Mouse (Mus musculus): ENCODE data around the gene Slc13a3.
"Not testable (repeated sequence)": the region's sequence is repeated elsewhere in the genome, so short reads cannot be mapped to it uniquely, and the experiment has no call there.

The Slc13a3 gene

DNA sequence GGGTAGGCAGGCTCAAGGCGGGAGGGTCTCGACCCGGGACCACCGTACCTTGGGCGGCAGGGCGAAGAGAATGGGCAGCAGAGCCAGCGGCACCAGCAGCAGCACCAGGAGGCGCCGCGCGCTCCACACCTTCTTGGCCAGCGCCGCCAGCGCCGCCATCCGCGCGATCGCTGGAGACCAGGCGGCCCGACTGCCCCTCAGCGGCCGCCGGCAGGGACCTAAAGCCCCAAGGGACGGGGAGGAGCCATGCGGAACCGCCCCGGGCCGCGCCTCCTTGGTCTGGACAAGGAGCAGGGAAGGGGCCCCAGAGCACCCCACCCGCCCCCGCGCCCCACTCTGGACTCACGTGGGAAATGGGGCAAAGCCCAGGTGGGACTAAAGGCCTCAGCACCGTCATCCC lies at the start of gene Slc13a3:
TSS of gene Slc13a3 (minus strand) at position 228 of the 400 bp plus-strand sequence.
- no peak for DNase-seq (ENCODE audit: low spot score in 2 of 2)

- DNase-seq (ENCODE audit: low spot score in 2 of 2), result no peak
Measured at GRCm38 (mm10) chr2:165515178-165515728, 42.2 kb upstream of the Slc13a3 start.

GRCm38 (mm10) chr2:165512870-165513600 lies 40.0 kb upstream of the Slc13a3 start:
- DNase-seq (ENCODE audit: low spot score in 2 of 2), result no peak

GRCm38 (mm10) chr2:165512426-165512825 lies 39.4 kb upstream of the Slc13a3 start:
- no peak for DNase-seq (ENCODE audit: low spot score in 2 of 2)

GRCm38 (mm10) chr2:165511530-165511929 lies 38.5 kb upstream of the Slc13a3 start:
- DNase-seq (ENCODE audit: low spot score in 2 of 2), result not testable (repeated sequence)

GRCm38 (mm10) chr2:165510914-165511458 lies 38.0 kb upstream of the Slc13a3 start:
- DNase-seq (ENCODE audit: low spot score in 2 of 2), result not testable (repeated sequence)

- no peak for DNase-seq (ENCODE audit: low spot score in 2 of 2)
Measured at GRCm38 (mm10) chr2:165510466-165510865, 37.4 kb upstream of the Slc13a3 start.

DNA sequence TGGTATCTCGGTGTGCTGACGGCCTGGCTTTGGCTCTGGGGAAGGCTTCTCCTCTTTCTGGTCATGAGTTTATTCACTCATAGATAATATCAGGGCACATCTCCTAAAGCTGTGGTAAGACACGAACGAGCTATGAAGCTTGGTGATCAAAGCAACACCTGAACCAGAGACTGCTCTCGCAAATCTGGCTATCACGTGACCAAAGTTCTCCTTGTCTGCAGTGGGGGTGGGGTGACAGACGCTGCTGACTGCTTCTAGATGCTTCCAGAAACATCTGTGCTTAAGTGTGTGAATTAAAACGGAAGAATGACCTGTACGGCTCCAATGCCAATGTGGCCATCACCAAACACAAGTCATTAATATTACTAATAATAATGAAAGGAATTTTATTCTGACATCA lies 36.7 kb upstream of the Slc13a3 start:
- DNase-seq (ENCODE audit: low spot score in 2 of 2), result no peak

- DNase-seq (ENCODE audit: low spot score in 2 of 2), result no peak
Measured at GRCm38 (mm10) chr2:165503259-165504203, 30.5 kb upstream of the Slc13a3 start, which contains the start of gene Slc2a10. Slc2a10 (plus strand) TSS chr2:165503787.

DNA sequence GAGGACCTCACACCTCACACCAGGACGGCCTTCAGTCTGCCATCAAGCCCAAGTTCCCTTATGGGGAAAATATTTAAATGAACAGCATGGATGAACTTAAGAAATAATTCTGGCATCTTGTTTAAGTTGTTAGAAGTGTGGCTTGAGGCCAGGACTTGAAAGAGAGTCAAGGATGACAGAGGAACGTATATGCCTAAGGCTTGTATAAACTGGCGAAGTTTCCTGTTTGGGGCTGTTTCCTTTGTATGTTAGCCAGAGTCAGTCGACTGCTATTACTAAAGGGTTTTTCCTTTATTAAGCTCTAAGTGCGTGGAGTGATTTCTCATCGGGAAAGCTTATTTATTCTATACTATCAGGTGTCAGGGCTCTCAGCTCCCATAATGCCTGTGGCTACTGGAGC lies 25.8 kb upstream of the Slc13a3 start:
- DNase-seq (ENCODE audit: low spot score in 2 of 2), result no peak

DNA sequence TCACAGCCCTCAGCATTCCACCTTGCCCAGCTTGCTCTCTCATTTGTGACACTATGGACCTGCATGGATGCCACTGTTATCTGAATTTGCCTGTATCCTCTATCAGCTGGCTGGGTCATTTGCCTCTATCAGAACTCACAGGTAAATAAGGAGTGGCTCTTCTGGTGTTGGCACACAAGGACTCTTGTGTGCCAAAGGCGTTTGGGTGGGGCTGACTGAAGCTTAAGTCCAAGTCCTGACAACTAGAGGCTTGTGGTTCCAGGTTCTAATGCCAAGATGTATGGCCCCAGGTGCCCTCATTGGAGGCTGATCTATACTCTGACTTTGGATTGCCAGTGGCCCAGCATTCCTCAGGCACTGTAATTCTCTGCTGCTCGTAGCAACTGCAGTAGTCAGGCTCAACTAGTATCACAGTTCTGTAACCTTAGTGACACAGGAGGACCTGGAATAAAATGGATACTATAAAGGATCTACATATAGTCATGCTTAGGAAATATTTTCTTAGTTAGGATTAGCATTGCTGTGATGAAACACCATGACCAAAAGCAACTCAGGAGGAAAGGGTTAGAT lies 24.8 kb upstream of the Slc13a3 start:
- no peak for DNase-seq (ENCODE audit: low spot score in 2 of 2)

DNA sequence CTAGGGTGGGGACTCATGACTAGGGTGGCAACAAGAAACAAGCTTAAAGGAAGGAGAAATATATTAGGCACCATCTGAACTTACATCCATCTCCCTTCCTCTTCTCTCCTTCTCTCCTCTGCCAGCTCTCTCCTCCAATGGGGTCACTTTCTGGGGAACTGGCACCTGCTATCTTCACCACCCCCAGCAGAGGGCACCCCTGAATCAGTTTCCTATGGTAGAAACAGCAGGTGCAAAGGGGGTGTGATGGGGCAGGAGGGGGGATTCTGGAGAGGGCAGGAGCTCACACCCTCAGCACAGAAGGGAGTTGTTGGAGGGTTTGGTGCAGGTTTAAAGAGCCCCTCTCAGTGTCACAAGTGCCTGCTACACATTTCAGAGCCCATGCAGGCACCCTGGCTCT lies 23.2 kb upstream of the Slc13a3 start:
- peak; percentile 23 to 74 for DNase-seq (ENCODE audit: low spot score in 2 of 2)

DNA sequence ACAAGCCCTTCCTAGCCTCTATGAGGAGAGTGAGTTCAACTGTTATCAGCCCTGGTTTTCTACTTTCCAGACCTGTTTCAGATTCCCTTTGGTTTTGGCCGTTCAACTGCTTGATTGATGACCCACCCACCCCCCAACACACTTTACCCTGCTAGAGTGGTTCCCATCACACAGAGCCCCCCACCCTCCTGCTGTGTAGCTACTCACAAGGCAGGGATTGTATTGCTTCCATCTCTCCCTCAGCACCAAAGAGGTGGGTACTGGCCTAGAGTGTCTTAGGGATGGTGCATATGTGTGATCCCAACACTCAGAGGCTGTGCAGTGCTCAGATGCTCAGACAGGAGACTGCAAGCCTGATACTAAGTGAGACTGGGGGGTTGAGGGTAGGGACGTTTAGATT lies 21.5 kb upstream of the Slc13a3 start:
- no peak for DNase-seq (ENCODE audit: low spot score in 2 of 2)

GRCm38 (mm10) chr2:165493587-165494210 lies 20.7 kb upstream of the Slc13a3 start:
- DNase-seq (ENCODE audit: low spot score in 2 of 2), result peak in 1 of 2 experiments; percentile 11

GRCm38 (mm10) chr2:165492648-165493553 lies 19.9 kb upstream of the Slc13a3 start, which contains the start of gene Trp53rka:
Trp53rka (minus strand) TSS chr2:165493324.
- peak; percentile 54 to 78 for DNase-seq (ENCODE audit: low spot score in 2 of 2)

- DNase-seq (ENCODE audit: low spot score in 2 of 2), result peak in 1 of 2 experiments; percentile 50
Measured at GRCm38 (mm10) chr2:165486881-165487535, 14.0 kb upstream of the Slc13a3 start.

GRCm38 (mm10) chr2:165486401-165486800 lies 13.4 kb upstream of the Slc13a3 start:
- no peak for DNase-seq (ENCODE audit: low spot score in 2 of 2)

DNA sequence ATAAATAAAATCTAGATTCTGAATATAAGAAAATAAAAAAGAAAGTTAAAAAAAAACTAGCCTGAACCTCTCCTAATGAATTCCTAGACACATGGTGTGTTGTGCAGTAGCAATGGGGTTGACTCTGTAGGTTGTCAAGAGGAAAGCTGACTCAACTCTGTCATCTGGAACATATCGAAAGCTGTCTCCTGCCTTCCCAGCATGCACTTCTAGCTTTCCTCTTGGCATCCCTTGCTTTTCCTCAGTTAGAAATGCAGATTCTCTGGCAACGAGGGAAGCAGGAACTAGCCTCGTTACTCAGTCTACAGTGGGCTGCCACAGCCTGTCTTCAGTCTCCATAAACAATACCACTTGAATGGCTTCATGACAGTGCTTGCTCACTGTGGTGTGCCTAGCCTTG lies 12.8 kb upstream of the Slc13a3 start:
- DNase-seq (ENCODE audit: low spot score in 2 of 2), result no peak

- no peak for DNase-seq (ENCODE audit: low spot score in 2 of 2)
Measured at GRCm38 (mm10) chr2:165484152-165484551, 11.1 kb upstream of the Slc13a3 start.
